Mouse (Mus musculus) cerebellum, adult 11-12 months (tissue): ENCODE data around the gene Hps5.
"Not testable (repeated sequence)": the region's sequence is repeated elsewhere in the genome, so short reads cannot be mapped to it uniquely, and the experiment has no call there.

Source experiments
- DNase-seq: peaks from one replicate; pipeline ENCODE4 v3.0.0; 2022

Gene Hps5

GRCm38 (mm10) chr7:46827046-46827802 lies 31.4 kb upstream of the Hps5 start:
- DNase-seq, result no peak

GRCm38 (mm10) chr7:46820876-46821632 lies 25.2 kb upstream of the Hps5 start:
- not testable (repeated sequence) for DNase-seq

- no peak for DNase-seq
Observed at GRCm38 (mm10) chr7:46814012-46814411, 18.1 kb upstream of the Hps5 start.

- no peak for DNase-seq
Observed at GRCm38 (mm10) chr7:46810325-46810724, 14.5 kb upstream of the Hps5 start.

- no peak for DNase-seq
Observed at GRCm38 (mm10) chr7:46796779-46797178, 915 bp upstream of the Hps5 start.

GRCm38 (mm10) chr7:46796206-46796679 lies 379 bp upstream of the Hps5 start:
- DNase-seq, result no peak

- no peak for DNase-seq
Observed at GRCm38 (mm10) chr7:46793871-46794270, 2.0 kb downstream of the Hps5 start.

- DNase-seq, result no peak
Observed at GRCm38 (mm10) chr7:46789177-46789849, 6.6 kb downstream of the Hps5 start.

- peak; percentile 66 for DNase-seq
Observed at GRCm38 (mm10) chr7:46770706-46771105, 25.2 kb downstream of the Hps5 start.

GRCm38 (mm10) chr7:46768451-46768850 lies 27.4 kb downstream of the Hps5 start:
- DNase-seq, result no peak

GRCm38 (mm10) chr7:46767371-46767770 lies 28.5 kb downstream of the Hps5 start:
- DNase-seq, result no peak

- no peak for DNase-seq
Observed at GRCm38 (mm10) chr7:46764672-46765071, 31.2 kb downstream of the Hps5 start.

- no peak for DNase-seq
Observed at GRCm38 (mm10) chr7:46762601-46763000, 33.3 kb downstream of the Hps5 start.

- no peak for DNase-seq
Observed at GRCm38 (mm10) chr7:46761049-46761795, 34.6 kb downstream of the Hps5 start.

- DNase-seq, result no peak
Observed at GRCm38 (mm10) chr7:46751490-46751889, 44.4 kb downstream of the Hps5 start, which contains the start of gene Saa2. Saa2 (plus strand) TSS chr7:46751790.

- DNase-seq, result no peak
Observed at GRCm38 (mm10) chr7:46748459-46748858, 47.4 kb downstream of the Hps5 start.

GRCm38 (mm10) chr7:46746381-46746780 lies 49.5 kb downstream of the Hps5 start:
- DNase-seq, result no peak

GRCm38 (mm10) chr7:46745816-46746215 lies 50.0 kb downstream of the Hps5 start:
- DNase-seq, result no peak

- not testable (repeated sequence) for DNase-seq
Observed at GRCm38 (mm10) chr7:46742880-46743279, 53.0 kb downstream of the Hps5 start, which contains the start of gene Saa1. Saa1 (minus strand) TSS chr7:46742980.

GRCm38 (mm10) chr7:46740041-46740440 lies 55.8 kb downstream of the Hps5 start:
- DNase-seq, result not testable (repeated sequence)

- no peak for DNase-seq
Observed at GRCm38 (mm10) chr7:46738561-46739460, 57.1 kb downstream of the Hps5 start.
